Mouse (Mus musculus): ENCODE measurements at regions not wholly inside any gene's neighbourhood (a gene's known extent, or its start where the extent isn't known, plus 50 kb on each side); places are given as distances from the start of the nearest gene placed in this dataset.
"Not testable (repeated sequence)": the region's sequence is repeated elsewhere in the genome, so short reads cannot be mapped to it uniquely, and the experiment has no call there.

GRCm38 (mm10) chr8:17934696-17935095, 1043.4 kb downstream of the Defb40 start:
- no peak overlapping the region for H3K27ac ChIP-seq (ENCODE audit: low read depth)
- no peaks in the 10 kb centered on the region for H3K27me3 ChIP-seq (ENCODE audit: insufficient read depth, low read length)
- H3K9ac ChIP-seq = no peak overlapping the region
- H3K4me2 ChIP-seq = no peak overlapping the region
- H3K4me1 ChIP-seq (ENCODE audit: insufficient read depth) = no peaks in the 10 kb centered on the region
- no peak overlapping the region for H3K4me3 ChIP-seq (ENCODE audit: low read depth, low read length)
- H3K9me3 ChIP-seq (ENCODE audit: low read depth, low read length) = no peaks in the 10 kb centered on the region
- ATAC-seq (ENCODE audit: insufficient read depth) = no peak
- TF ChIP-seq CTCF (IDR thresholded peaks at IDR 0.05; ENCODE audit: low read depth) = no peak
- no peaks in the 10 kb centered on the region for H3K36me3 ChIP-seq (ENCODE audit: insufficient read depth)
- no peak for DNase-seq

GRCm38 (mm10) chr8:17909316-17909715, 1068.7 kb downstream of the Defb40 start:
- Histone ChIP-seq H3K27me3 (ENCODE audit: insufficient read depth, low read length) (no peaks in the 10 kb centered on the region), H3K9ac (no peak overlapping the region), H3K9me3 (ENCODE audit: low read depth, low read length) (no peaks in the 10 kb centered on the region), H3K27ac (ENCODE audit: low read depth) (no peak overlapping the region), H3K4me3 (ENCODE audit: low read depth, low read length) (no peak overlapping the region), H3K36me3 (ENCODE audit: insufficient read depth) (no peaks in the 10 kb centered on the region), H3K4me2 (no peak overlapping the region), H3K4me1 (ENCODE audit: insufficient read depth) (no peaks in the 10 kb centered on the region)
- ATAC-seq (ENCODE audit: insufficient read depth) (no peak), DNase-seq (no peak)
- 85% methylated on average over 15 of the region's 15 CpGs for WGBS
- TF ChIP-seq CTCF (IDR thresholded peaks at IDR 0.05; ENCODE audit: low read depth) = no peak

- not testable (repeated sequence) for H3K4me3 ChIP-seq (ENCODE audit: low read depth, low read length); H3K36me3 ChIP-seq (ENCODE audit: insufficient read depth); H3K27me3 ChIP-seq (ENCODE audit: insufficient read depth, low read length); DNase-seq; ATAC-seq (ENCODE audit: insufficient read depth); H3K9ac ChIP-seq; H3K9me3 ChIP-seq (ENCODE audit: low read depth, low read length); H3K4me2 ChIP-seq; H3K4me1 ChIP-seq (ENCODE audit: insufficient read depth); H3K27ac ChIP-seq (ENCODE audit: low read depth)
- 72% methylated on average over 5 of the region's 5 CpGs for WGBS
Measured at GRCm38 (mm10) chr8:17888598-17888997, 1089.5 kb downstream of the Defb40 start.

- Histone ChIP-seq H3K9ac (no peak overlapping the region), H3K27ac (ENCODE audit: low read depth) (no peak overlapping the region), H3K9me3 (ENCODE audit: low read depth, low read length) (no peaks in the 10 kb centered on the region), H3K27me3 (ENCODE audit: insufficient read depth, low read length) (no peaks in the 10 kb centered on the region), H3K4me1 (ENCODE audit: insufficient read depth) (no peaks in the 10 kb centered on the region), H3K36me3 (ENCODE audit: insufficient read depth) (no peaks in the 10 kb centered on the region), H3K4me3 (ENCODE audit: low read depth, low read length) (no peak overlapping the region), H3K4me2 (no peak overlapping the region)
- DNase-seq (no peak), ATAC-seq (ENCODE audit: insufficient read depth) (no peak)
- 86% methylated on average over 2 of the region's 2 CpGs for WGBS
- no peak for TF ChIP-seq CTCF (IDR thresholded peaks at IDR 0.05; ENCODE audit: low read depth)
Measured at GRCm38 (mm10) chr8:17863388-17863787, 1114.7 kb downstream of the Defb40 start.
